Mouse (Mus musculus) left cerebral cortex, postnatal 36 days (tissue): ENCODE measurements around the gene Pltp. TPM values are rescaled to one million over a fixed set of nuclear protein-coding genes. Genes with fewer than 3 reads are reported as not detected.
"Not testable (repeated sequence)": the region's sequence is repeated elsewhere in the genome, so short reads cannot be mapped to it uniquely, and the experiment has no call there.

Experiments used
- DNase-seq, 2 experiments: peaks; one replicate each; pipeline ENCODE4 v3.0.0; 2021 to 2022; ENCODE audit warnings: low spot score in 2 of 2, mixed read lengths in 1 of 2
- intact Hi-C: fragments of 180-260 bp; cut with DNase I; formaldehyde crosslinking; loops from one replicate; pipeline ENCODE4 v1.15.1; 2025
- total RNA-seq, 2 experiments: library from RNA; stranded (reverse); gene quantifications; 2 replicates each; pipeline ENCODE4 v1.2.3; 2021

Gene Pltp
- total RNA-seq, 2 experiments from 2014 or later, result 81.9 to 86.4 TPM

DNA sequence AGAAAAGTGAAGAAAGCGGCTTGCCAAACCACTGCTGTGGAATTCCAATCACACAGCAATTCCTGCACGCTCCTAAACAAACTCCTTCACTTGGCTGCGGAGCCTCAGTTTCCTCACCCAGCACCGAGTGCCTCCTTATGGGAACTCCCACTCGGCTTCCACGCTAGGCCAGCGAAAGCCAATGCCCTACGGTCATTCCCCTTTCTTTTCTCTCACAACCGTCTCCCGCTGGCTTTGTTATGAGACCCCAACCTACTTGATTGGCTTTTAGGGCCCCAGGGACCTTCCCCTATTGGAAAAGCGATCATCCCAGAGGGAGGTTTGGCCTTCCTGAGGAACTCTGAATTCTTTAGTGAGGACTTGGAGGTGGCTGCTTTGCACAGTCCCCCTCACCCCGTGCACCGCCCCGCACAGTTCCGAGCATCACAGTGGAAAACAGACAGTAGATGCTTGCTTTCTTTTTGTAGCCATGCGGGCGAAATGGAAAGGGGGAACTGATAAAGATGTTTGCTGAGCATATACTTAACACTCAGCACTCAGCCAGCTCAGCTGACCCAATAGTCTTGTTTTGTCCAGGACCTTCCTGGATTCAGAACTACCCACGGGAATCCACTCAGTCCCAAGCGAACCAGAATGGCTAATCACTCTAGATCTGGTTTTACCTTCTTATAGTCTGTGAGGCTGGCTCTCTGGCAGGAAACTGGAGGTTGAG is 487 bp upstream of the Pltp start:
- no peak for DNase-seq
- intact Hi-C loops, result no loop called here

DNA sequence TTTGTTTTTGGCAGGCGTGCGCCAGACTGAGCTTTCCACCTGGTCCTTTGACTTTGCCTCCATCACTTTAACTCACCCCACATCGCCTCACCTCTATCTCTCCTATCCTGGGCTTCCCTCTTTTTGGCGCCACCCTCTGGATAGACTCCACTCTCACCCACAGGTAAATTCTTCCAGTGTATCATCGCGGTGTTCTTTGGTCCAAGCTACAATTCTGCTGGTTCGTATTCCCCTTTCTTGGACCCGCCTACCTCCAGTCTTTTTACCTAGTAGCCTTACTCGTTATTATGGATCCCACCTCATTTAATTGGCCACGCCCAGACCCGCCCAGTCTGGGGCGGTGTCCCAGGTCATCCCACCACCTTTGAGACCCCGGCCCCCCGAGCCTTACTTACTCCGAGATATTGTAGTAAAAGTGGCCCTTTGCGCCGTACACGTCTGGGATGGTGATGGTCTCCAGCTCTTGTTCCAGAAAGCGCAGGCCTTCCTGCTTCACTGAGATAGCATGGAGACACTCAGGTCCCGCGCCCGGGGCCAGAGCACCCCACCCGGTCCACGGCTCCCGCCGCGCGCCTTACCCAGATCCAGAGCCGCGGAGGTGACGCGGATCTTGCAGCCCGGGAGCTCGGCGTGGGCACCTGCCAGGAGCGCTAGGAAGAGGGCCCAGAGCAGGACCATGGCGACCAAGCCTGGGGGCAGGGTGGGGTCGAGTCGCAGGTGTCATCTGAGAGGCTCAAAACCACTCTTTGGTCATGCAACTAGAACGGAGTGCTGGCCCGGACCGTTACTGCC is 1.0 kb downstream of the Pltp start:
- DNase-seq, result no peak
- intact Hi-C loops, result no loop called here

DNA sequence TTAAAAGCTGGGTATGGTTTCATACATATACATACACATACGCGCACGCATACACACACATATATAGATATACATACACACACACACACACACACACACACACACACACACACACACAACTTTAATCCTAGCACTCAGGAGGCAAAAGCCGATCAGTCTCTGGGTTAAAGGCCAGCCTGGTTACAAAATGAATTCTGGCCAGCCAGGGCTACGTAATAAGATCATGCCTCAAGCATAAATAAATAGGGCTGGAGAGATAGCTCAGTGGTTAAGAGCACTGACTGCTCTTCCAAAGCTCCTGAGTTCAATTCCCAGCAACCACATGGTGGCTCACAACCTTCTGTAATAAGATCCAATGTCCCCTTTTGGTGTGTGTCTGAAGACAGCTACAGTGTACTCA is 1.9 kb downstream of the Pltp start:
- DNase-seq, intact Hi-C loops: not testable (repeated sequence)

DNA sequence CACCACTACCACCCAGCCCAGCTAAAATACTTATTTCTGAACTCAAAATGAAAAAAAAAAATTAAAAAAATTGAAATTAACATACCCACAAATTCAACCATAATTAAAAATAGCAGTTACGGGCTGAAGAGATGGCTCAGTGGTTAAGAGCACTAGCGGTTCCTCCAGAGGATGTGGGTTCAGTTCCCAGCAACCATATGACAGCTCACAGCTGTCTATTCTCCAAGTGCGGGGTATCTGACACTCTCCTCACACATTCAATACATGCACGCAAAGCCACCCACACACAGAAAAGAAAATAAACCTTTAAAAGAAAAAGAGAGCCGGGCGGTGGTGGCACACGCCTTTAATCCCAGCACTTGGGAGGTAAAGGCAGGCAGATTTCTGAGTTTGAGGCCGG is 7.5 kb downstream of the Pltp start:
- DNase-seq, result no peak
- intact Hi-C loops, result no loop called here

DNA sequence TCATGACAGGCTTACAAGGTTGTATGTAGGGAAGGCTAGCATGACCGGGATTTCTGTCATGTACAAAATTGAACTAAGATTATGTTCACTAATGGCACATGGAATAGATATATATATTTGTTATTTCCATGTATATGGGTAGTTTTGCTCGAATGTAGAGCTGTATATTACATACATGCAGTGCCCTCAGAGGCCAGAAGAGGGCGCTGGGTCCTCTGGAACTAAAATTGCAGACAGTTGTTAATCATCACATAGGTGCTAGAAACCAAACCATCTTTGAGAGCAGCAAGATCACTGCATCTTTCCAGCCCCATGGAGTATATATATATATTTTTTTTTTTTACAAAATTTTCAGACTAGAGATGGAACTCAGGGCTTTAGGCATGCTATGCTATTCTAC is 11.7 kb downstream of the Pltp start:
- no peak for DNase-seq
- intact Hi-C loops, result no loop called here

DNA sequence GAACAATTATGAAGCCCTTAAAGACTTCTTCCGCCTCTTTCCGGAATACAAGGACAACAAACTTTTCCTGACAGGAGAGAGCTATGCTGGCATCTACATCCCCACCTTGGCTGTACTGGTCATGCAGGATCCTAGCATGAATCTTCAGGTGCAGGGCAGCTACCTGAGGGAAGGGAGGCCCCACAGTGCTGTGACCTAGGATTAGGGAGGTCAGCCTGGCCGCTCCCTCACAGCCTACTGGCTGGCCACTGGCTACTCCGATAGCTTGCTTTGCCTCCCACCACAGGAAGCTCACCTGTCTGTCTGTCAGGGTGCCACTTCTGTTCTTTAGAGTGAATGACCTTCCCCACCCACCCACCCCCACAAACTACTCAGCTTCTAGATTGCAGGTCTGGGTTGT is 22.3 kb downstream of the Pltp start:
- intact Hi-C loops, result loop anchor here (2.0 kb wide), 1 partner anchor 44 kb away; the partner anchor contains the start of gene Pcif1

DNA sequence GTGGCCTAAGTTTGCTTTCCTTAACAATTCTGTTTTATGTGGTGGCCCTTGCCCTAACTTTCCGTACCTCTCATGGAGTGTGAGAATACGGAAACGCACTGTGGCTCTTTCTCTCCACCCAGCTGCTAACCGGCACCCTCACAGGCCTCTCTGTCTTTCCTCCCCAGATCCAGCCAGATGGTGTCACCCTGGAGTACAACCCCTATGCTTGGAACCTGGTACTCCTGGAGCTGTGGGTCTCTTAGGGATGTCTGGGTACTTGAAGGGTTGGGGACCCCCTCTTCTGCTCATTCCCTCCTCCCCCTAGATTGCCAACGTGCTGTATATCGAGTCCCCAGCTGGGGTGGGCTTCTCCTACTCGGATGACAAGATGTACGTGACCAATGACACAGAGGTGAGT is 23.0 kb downstream of the Pltp start:
- no peak for DNase-seq

More for the DNA sequence above, 22.3 kb downstream of the Pltp start:
- no peak for DNase-seq

DNA sequence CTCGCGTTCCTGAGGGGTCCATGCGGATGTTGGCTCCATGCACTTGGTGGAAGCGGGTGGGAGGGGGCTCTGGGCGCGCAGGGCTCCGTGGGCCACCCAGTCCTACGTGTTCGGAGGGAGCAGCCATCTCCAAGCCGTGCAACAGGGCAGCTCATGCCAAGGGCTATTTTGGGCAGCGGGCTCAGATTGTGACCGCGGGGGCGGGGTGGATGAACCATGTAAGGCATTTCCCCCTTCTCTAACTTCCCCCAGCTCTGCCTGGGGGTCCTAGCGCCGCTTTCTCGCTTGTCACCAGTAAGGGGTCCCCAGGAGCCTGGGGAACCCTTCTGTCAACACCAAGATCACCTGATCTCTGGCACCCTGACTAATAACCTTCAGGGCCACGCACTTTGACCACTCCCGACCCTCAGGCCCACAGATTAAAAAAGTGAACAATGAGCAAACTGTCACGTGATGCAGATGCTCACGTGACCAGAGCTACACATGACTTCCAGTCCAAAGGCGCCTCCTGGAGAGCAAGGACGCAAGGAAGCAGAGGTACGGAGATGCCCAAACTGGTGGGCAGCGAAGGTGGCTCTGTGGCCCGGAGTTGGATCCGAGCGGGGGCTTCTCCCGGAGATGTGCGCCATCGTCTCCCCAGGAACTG is 24.1 kb downstream of the Pltp start, which contains the start of gene Neurl2:
Neurl2 (minus strand) TSS at position 143 of the 646 bp plus-strand sequence.
- peak; percentile 89 to 91 for DNase-seq
- intact Hi-C loops, result no loop called here

More for the DNA sequence above, 23.0 kb downstream of the Pltp start:
- intact Hi-C loops, result loop anchor here (2.0 kb wide), 1 partner anchor 44 kb away; the partner anchor contains the start of gene Pcif1

DNA sequence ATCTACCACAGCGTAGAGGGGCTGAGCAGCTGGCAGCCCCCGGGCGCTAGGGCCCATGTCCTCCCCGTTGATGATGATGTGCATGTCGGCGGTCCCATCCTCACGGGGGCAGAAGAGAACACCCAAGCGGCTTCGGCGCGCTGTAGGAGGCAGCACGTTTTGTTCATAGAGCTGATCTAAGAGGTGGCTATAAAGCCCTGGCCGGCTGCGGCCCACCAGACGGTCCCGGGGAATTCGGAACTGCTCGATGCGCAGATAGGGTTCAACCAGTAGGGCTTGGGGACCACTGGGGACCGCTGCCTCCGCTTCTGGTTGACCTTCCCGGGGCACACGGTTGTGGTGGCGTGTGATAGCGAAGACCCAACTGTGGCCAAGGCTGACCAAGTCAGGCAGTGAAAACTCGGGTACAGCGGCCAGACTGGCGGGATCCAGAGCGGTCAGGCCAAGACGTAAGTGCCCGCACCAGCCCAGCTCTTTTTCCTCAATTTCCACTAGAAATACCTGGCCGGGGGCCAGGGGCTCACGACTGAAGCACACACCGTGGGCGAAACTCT is 24.7 kb downstream of the Pltp start, which contains the start of gene Ctsa:
Ctsa (plus strand) TSS at position 126 of the 554 bp plus-strand sequence.
- peak; percentile 75 to 80 for DNase-seq
- intact Hi-C loops, result no loop called here

DNA sequence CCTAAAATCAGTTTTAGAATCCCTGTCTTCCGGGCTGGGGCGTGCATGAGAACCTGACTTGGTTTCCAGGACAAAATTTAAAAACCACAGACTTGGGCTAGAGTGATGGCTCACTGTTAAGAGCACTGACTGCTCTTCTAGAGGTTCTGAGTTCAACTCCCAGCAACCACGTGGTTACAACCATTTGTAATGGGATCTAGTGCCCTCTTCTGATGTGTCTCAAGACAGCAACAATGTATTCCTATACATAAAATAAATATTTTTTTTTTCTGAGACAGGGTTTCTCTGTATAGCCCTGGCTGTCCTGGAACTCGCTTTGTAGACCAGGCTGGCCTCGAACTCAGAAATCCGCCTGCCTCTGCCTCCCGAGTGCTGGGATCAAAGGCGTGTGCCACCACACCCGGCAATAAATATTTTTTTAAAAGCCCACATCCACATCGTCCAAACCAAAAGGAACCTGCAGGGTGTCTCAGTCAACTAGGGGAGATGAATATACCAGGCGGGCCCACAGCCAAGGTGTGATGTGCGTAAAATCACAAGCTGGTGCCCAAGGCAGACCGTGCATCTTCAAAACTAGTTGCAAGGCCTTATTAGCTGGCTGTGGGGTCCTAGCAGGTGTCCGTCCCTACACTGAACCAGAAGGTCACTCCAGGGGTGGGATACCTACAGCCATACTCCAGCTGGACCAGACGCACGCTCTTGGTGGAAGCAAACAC is 25.3 kb downstream of the Pltp start:
- intact Hi-C loops, result no loop called here
- no peak for DNase-seq

DNA sequence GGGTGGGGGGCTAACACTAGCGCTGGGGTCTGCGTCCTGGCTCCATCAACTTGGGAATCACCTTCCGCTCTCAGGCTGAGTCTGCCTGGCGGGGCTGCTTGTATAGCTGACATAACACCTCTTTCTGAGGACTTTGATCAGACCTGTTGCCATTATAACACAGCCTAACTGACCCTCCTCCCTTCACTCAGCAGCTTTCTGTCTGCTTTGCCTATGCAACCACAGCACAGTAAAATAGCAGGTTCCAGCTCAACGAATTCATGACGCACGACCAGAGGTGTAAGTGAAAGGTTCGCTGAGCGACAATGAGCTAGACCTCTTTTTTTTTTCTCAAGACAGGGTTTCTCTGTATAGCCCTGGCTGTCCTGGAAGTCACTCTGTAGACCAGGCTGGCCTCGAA is 26.5 kb downstream of the Pltp start:
- no peak for DNase-seq
- intact Hi-C loops, result no loop called here

DNA sequence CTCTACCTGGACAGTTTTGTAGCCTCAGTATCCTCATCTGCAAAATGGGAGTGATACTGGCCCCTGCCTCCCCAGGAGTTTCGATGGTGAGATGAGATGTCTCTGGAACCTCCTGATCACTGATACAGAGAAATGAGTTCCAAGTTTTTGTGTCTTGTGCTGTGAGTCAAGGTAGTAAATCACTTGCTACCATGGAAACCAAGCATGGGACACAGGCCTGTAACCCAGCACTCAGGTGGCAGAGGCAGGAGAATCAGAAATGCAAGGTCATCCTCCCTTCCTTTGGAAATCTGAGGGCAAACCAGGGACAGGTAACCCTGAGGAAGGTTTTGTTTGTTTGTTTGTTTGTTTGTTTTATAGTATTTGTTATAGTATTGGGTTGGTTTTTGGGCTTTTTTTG is 28.4 kb downstream of the Pltp start:
- intact Hi-C loops, result no loop called here
- no peak for DNase-seq

DNA sequence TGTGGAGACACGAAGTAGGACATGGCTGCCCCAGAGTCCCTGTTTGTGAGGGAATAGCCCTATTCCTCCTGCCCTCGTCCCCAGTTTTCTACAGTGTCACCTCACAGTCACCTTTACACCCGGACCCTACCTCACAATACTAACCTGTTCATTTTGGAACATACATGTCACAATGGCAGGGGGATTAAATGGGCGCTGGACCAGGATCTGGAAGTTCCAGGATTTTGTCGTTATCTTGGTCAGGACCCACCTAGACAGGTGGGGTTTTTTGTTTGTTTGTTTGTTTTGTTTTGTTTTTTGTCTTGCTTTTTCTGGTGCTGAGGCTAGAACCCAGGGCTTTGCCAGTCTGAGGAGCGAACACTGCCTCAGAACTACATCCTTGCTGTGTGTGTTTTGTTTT is 29.1 kb downstream of the Pltp start, which contains the start of gene Spata25:
Spata25 (minus strand) TSS at position 101 of the 400 bp plus-strand sequence.
- no peak for DNase-seq
- intact Hi-C loops, result no loop called here

DNA sequence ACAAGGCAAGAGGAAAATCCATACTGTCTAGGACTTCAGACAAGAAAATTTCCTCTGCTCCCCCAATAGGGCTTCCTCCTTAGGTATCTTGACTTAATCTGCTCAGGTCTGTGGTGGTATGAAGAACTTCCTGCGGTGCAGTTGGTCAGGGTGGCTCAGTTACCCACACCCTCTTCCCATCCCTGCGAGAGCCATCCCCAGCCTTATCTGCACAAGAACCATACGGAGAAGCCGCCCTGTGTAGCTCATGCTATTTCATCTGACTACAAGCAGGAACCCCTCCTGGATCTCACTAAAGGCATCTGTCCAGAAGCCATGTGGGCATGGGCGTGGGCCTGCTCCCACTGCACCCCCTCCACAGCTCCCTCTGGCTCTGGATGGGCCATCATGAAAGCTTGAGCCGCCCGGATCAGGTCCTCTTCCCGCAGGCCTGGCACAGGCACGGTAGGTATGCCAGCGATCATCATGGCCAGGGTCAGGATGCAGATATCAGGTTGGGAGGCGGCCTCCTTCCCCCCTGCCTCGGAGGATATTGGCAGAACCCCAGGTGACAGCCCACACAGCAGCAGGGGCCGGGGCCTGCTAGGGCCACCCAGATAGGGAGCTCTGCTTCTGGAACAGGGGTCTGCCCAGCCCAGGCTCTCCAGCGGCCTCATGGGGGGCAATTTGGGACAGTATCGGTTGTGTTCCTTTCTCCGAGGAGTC is 30.2 kb downstream of the Pltp start:
- intact Hi-C loops, result no loop called here
- DNase-seq, result no peak

DNA sequence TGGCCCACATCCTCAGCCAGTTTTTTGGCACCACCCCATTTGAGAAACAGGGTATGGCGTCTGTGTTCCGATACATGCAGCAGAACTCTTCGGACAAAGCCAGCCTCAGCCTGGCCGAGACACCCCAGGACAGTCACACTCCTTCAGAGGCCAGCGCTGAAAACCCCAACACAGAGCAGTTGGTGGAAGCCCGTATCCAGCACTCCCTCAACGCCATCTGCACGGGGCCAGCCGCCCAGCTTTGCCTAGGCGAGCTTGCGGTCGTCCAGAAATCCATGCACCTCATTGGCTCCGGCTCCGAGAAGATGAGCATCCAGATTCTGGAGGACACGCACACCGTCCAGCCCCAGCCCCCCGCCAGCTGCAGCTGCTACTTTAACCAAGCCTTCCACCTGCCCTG is 32.0 kb downstream of the Pltp start:
- intact Hi-C loops, result no loop called here
- no peak for DNase-seq

DNA sequence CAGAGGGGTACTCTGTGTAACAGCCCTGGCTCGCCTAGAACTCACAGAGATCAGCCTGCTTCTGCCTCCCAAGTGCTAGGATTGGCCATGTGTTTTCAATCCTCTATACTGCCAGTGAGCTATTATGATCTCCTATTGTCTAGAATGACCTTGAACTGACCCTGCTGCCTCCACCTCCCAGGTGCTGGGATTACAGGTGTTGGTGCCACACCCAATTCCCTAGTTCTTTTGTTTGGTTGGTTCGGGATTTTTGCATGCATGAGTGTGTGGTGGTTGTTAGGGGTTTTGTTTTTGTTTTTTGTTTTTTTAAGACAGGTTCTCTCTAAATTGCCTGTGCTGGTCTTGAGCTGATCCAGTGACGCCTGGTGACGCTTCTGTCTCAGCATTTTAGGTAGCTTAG is 33.5 kb downstream of the Pltp start:
- DNase-seq, result no peak
- intact Hi-C loops, result loop anchor here (2.0 kb wide), 1 partner anchor 19 kb away; the partner anchor contains the start of genes Acot8 and Zswim3

DNA sequence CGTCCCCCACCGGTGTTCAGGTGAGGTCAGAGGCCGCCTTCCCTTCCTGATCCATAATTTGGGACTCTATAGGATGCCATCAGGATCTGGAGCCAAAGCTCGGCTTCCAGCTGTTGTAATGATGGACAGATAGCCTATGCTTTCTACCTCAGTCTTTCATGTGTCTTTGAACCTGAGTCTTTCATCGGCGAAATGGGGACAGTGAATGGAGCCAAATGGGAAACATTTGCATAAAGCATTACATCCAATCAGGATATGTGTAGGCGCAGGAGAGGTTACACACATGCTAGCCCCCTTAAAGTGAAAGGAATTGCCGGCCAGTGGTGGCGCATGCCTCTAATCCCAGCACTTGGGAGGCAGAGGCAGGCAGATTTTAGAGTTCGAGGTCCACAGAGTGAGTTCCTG is 34.3 kb downstream of the Pltp start:
- no peak for DNase-seq
- intact Hi-C loops, result loop anchor here (2.0 kb wide), 1 partner anchor 18 kb away; the partner anchor contains the start of genes Acot8 and Zswim3

DNA sequence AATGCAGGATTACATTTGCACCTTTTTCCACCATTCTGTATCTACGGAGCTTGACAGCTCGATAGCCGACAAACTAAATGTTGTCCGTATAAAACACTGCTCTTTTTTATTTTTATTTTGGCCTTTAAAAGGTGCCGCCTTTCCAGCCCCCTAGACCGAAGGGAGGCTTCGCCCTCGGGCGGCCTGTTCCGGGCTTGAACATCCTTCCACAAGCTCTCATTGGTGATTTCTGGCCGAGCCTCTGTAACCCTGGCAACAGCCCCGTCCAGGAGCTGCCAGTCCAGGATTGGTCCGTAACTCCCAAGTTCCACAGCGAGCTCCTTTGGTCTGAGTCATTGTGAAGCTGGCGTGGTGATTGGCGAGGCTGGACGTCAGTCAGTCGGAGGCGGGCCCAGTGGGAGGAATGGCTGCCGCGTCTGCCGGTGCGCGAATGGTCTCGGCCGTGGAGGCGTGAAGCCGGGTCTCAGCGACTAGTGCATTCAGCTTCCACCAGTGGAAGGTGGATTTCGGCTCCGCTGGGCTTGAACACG is 34.8 kb downstream of the Pltp start, which contains the start of gene Zswim1:
Zswim1 (plus strand) TSS at position 51 of the 530 bp plus-strand sequence.
- peak; percentile 100 for DNase-seq
- intact Hi-C loops, result loop anchor here (2.0 kb wide), 1 partner anchor 18 kb away; the partner anchor contains the start of genes Acot8 and Zswim3
